Mouse (Mus musculus): ENCODE data around the gene Ica1. TPM values are rescaled to one million over a fixed set of nuclear protein-coding genes. Genes with fewer than 3 reads are reported as not detected.
A peak's percentile ranks its signal among the peaks of the same experiment; 100 is the strongest.

Ica1 gene
- polyA plus RNA-seq, 1 experiment from 2014 or later = 18.5 TPM

- Histone ChIP-seq H3K4me1 (ENCODE audit: control insufficient read depth, insufficient read depth, low read length) (no peaks in the 10 kb centered on the region), H3K4me3 (ENCODE audit: low read depth, low read length) (no peak overlapping the region), H3K36me3 (ENCODE audit: control insufficient read depth, insufficient read depth, low read length) (no peaks in the 10 kb centered on the region), H3K4me2 (ENCODE audit: low read depth) (no peak overlapping the region), H3K27ac (ENCODE audit: low read depth, low read length) (no peak overlapping the region), H3K9ac (ENCODE audit: low read length) (no peak overlapping the region), H3K9me3 (ENCODE audit: control insufficient read depth, low read length) (no peaks in the 10 kb centered on the region), H3K27me3 (ENCODE audit: control insufficient read depth, insufficient read depth, low read length) (no peaks in the 10 kb centered on the region)
- no peak for DNase-seq (ENCODE audit: low spot score)
- 95% methylated on average over 7 of the region's 7 CpGs for WGBS
- ATAC-seq (ENCODE audit: insufficient read depth, low FRiP score, low TSS enrichment) = no peak
These were observed 60.3 kb downstream of the Ica1 start for GRCm38 (mm10) chr6:8717967-8718366.

- Histone ChIP-seq H3K36me3 (ENCODE audit: control insufficient read depth, insufficient read depth, low read length) (no peaks in the 10 kb centered on the region), H3K9me3 (ENCODE audit: control insufficient read depth, low read length) (no peaks in the 10 kb centered on the region), H3K4me3 (ENCODE audit: low read depth, low read length) (no peak overlapping the region), H3K4me1 (ENCODE audit: control insufficient read depth, insufficient read depth, low read length) (no peaks in the 10 kb centered on the region), H3K4me2 (ENCODE audit: low read depth) (no peak overlapping the region), H3K27ac (ENCODE audit: low read depth, low read length) (no peak overlapping the region), H3K27me3 (ENCODE audit: control insufficient read depth, insufficient read depth, low read length) (no peaks in the 10 kb centered on the region), H3K9ac (ENCODE audit: low read length) (no peak overlapping the region)
- ATAC-seq (ENCODE audit: insufficient read depth, low FRiP score, low TSS enrichment) = no peak
- WGBS = 96% methylated on average over 2 of the region's 2 CpGs
- DNase-seq (ENCODE audit: low spot score) = no peak
These were observed 61.7 kb downstream of the Ica1 start for GRCm38 (mm10) chr6:8716539-8716938.

DNA sequence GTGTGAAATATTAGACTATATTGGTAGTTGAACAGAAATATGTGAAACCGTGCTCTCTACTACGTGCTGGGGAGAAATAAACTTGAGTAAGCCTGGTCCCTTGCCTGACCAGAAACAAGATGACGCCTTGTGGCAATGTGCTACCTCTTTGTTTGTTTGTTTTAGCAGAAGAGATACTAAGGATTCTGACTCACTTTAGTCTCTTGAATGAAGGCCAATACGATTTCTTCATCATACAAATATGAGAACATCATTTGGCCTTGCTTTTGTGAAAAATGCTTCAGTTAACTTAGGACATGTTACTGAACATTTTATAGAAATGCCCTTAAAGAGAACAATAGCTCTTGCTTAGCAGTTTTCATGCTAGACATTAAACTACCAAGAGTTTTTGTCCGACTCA, 67.0 kb downstream of the Ica1 start:
- DNase-seq (ENCODE audit: low spot score) (no peak), ATAC-seq (ENCODE audit: insufficient read depth, low FRiP score, low TSS enrichment) (no peak)
- Histone ChIP-seq H3K36me3 (ENCODE audit: control insufficient read depth, insufficient read depth, low read length) (no peaks in the 10 kb centered on the region), H3K27me3 (ENCODE audit: control insufficient read depth, insufficient read depth, low read length) (no peaks in the 10 kb centered on the region), H3K9me3 (ENCODE audit: control insufficient read depth, low read length) (no peaks in the 10 kb centered on the region), H3K9ac (ENCODE audit: low read length) (no peak overlapping the region), H3K4me3 (ENCODE audit: low read depth, low read length) (no peak overlapping the region), H3K27ac (ENCODE audit: low read depth, low read length) (no peak overlapping the region), H3K4me2 (ENCODE audit: low read depth) (no peak overlapping the region), H3K4me1 (ENCODE audit: control insufficient read depth, insufficient read depth, low read length) (no peaks in the 10 kb centered on the region)
- WGBS = 83% methylated on average over 5 of the region's 5 CpGs

DNA sequence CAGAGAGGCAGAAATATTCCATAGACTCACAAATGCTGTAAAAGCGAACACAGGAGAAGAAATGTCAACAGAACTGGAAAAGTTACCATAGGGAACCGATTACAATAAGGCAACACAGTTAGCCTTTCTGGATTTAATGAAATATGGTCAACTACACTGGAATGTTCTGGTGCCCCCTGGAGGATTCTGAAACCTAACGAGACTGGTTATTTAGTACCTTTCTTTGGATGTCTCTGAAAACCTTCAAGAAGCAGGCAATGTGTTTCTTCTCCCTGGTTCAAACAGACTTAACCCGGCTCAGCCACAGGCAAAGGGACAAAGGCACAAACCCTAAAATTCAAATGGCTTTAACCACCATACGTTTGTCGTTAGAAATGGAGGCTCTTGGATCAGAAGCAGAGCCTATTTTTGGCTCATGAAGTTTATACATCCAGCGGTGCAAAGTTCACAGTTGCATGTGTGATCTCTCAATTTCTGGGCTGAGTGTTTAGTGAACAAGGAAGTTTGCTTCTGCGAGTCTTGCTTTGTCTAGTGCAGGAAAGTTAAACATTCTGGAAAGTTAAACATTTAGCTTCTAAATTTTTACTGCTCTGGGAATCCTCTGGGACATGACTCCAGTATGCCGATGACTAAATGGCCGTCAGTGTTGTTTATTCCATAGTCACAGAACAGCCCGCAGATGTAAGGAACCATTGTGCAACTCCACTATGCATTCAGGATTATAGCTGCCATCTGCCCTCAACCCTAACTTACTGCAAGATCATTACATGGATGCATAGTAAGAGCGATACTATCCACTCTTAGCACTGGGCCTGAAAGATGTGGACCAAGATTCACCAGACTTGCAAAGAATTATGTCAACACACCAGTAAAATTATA, 83.4 kb downstream of the Ica1 start:
- Histone ChIP-seq H3K9me3 (ENCODE audit: control insufficient read depth, low read length) (no peaks in the 10 kb centered on the region), H3K4me1 (ENCODE audit: control insufficient read depth, insufficient read depth, low read length) (peaks cover 4% of the 10 kb centered on the region; the same call in 1 of the 2 replicates), H3K9ac (ENCODE audit: low read length) (no peak overlapping the region), H3K4me3 (ENCODE audit: low read depth, low read length) (no peak overlapping the region), H3K4me2 (ENCODE audit: low read depth) (no peak overlapping the region), H3K36me3 (ENCODE audit: control insufficient read depth, insufficient read depth, low read length) (no peaks in the 10 kb centered on the region), H3K27me3 (ENCODE audit: control insufficient read depth, insufficient read depth, low read length) (no peaks in the 10 kb centered on the region), H3K27ac (ENCODE audit: low read depth, low read length) (no peak overlapping the region)
- no peak for ATAC-seq (ENCODE audit: insufficient read depth, low FRiP score, low TSS enrichment)
- no peak for DNase-seq (ENCODE audit: low spot score)
- WGBS = 64% methylated on average over 12 of the region's 12 CpGs

- Histone ChIP-seq H3K36me3 (ENCODE audit: control insufficient read depth, insufficient read depth, low read length) (no peaks in the 10 kb centered on the region), H3K27ac (ENCODE audit: low read depth, low read length) (0 out of 2 replicates have a peak overlapping the region, but pooled peaks have one; percentile 20), H3K4me2 (ENCODE audit: low read depth) (0 out of 2 replicates have a peak overlapping the region, but pooled peaks have one; percentile 12), H3K9ac (ENCODE audit: low read length) (no peak overlapping the region), H3K27me3 (ENCODE audit: control insufficient read depth, insufficient read depth, low read length) (no peaks in the 10 kb centered on the region), H3K4me1 (ENCODE audit: control insufficient read depth, insufficient read depth, low read length) (peaks cover 4% of the 10 kb centered on the region; the same call in 1 of the 2 replicates), H3K9me3 (ENCODE audit: control insufficient read depth, low read length) (no peaks in the 10 kb centered on the region), H3K4me3 (ENCODE audit: low read depth, low read length) (no peak overlapping the region)
- DNase-seq (ENCODE audit: low spot score) = peak; percentile 35
- peak; percentile 91 for ATAC-seq (ENCODE audit: insufficient read depth, low FRiP score, low TSS enrichment)
- WGBS = 16% methylated on average over 10 of the region's 10 CpGs
These were observed 84.2 kb downstream of the Ica1 start for GRCm38 (mm10) chr6:8693926-8694635.

- Histone ChIP-seq H3K9me3 (ENCODE audit: control insufficient read depth, low read length) (no peaks in the 10 kb centered on the region), H3K4me1 (ENCODE audit: control insufficient read depth, insufficient read depth, low read length) (peaks cover 4% of the 10 kb centered on the region; the same call in 1 of the 2 replicates), H3K9ac (ENCODE audit: low read length) (no peak overlapping the region), H3K4me3 (ENCODE audit: low read depth, low read length) (no peak overlapping the region), H3K4me2 (ENCODE audit: low read depth) (no peak overlapping the region), H3K27ac (ENCODE audit: low read depth, low read length) (0 out of 2 replicates have a peak overlapping the region, but pooled peaks have one; percentile 10), H3K36me3 (ENCODE audit: control insufficient read depth, insufficient read depth, low read length) (no peaks in the 10 kb centered on the region), H3K27me3 (ENCODE audit: control insufficient read depth, insufficient read depth, low read length) (no peaks in the 10 kb centered on the region)
- 43% methylated on average over 11 of the region's 11 CpGs for WGBS
- no peak for DNase-seq (ENCODE audit: low spot score)
- peak; percentile 40; the same call in 1 of the 2 replicates for ATAC-seq (ENCODE audit: insufficient read depth, low FRiP score, low TSS enrichment)
These were observed 85.0 kb downstream of the Ica1 start for GRCm38 (mm10) chr6:8693141-8693881.

GRCm38 (mm10) chr6:8691199-8691975, 86.9 kb downstream of the Ica1 start:
- Histone ChIP-seq H3K27ac (ENCODE audit: low read depth, low read length) (no peak overlapping the region), H3K36me3 (ENCODE audit: control insufficient read depth, insufficient read depth, low read length) (no peaks in the 10 kb centered on the region), H3K9me3 (ENCODE audit: control insufficient read depth, low read length) (no peaks in the 10 kb centered on the region), H3K4me2 (ENCODE audit: low read depth) (no peak overlapping the region), H3K9ac (ENCODE audit: low read length) (no peak overlapping the region), H3K4me3 (ENCODE audit: low read depth, low read length) (no peak overlapping the region), H3K27me3 (ENCODE audit: control insufficient read depth, insufficient read depth, low read length) (no peaks in the 10 kb centered on the region), H3K4me1 (ENCODE audit: control insufficient read depth, insufficient read depth, low read length) (peaks cover 4% of the 10 kb centered on the region; the same call in 1 of the 2 replicates)
- ATAC-seq (ENCODE audit: insufficient read depth, low FRiP score, low TSS enrichment) = no peak
- WGBS = 62% methylated on average over 2 of the region's 2 CpGs
- no peak for DNase-seq (ENCODE audit: low spot score)

- Histone ChIP-seq H3K4me1 (ENCODE audit: control insufficient read depth, insufficient read depth, low read length) (peaks cover 4% of the 10 kb centered on the region; the same call in 1 of the 2 replicates), H3K36me3 (ENCODE audit: control insufficient read depth, insufficient read depth, low read length) (no peaks in the 10 kb centered on the region), H3K4me2 (ENCODE audit: low read depth) (no peak overlapping the region), H3K4me3 (ENCODE audit: low read depth, low read length) (no peak overlapping the region), H3K27me3 (ENCODE audit: control insufficient read depth, insufficient read depth, low read length) (no peaks in the 10 kb centered on the region), H3K9ac (ENCODE audit: low read length) (no peak overlapping the region), H3K9me3 (ENCODE audit: control insufficient read depth, low read length) (no peaks in the 10 kb centered on the region), H3K27ac (ENCODE audit: low read depth, low read length) (no peak overlapping the region)
- no peak for ATAC-seq (ENCODE audit: insufficient read depth, low FRiP score, low TSS enrichment)
- WGBS = 74% methylated on average over 3 of the region's 3 CpGs
- DNase-seq (ENCODE audit: low spot score) = no peak
These were observed 87.8 kb downstream of the Ica1 start for GRCm38 (mm10) chr6:8690441-8690840.
